Mouse (Mus musculus) adipocyte (in vitro differentiated cells): ENCODE results near the gene Zbtb16.

Source experiments
- DNase-seq: peaks from one replicate; pipeline ENCODE4 v3.0.0-alpha.2; 2016; ENCODE audit warnings: low spot score

The Zbtb16 gene

GRCm38 (mm10) chr9:48744916-48745315, 91.1 kb downstream of the Zbtb16 start:
- DNase-seq, result peak; percentile 97

- no peak for DNase-seq
These were observed 91.6 kb downstream of the Zbtb16 start for GRCm38 (mm10) chr9:48744451-48744850.

DNA sequence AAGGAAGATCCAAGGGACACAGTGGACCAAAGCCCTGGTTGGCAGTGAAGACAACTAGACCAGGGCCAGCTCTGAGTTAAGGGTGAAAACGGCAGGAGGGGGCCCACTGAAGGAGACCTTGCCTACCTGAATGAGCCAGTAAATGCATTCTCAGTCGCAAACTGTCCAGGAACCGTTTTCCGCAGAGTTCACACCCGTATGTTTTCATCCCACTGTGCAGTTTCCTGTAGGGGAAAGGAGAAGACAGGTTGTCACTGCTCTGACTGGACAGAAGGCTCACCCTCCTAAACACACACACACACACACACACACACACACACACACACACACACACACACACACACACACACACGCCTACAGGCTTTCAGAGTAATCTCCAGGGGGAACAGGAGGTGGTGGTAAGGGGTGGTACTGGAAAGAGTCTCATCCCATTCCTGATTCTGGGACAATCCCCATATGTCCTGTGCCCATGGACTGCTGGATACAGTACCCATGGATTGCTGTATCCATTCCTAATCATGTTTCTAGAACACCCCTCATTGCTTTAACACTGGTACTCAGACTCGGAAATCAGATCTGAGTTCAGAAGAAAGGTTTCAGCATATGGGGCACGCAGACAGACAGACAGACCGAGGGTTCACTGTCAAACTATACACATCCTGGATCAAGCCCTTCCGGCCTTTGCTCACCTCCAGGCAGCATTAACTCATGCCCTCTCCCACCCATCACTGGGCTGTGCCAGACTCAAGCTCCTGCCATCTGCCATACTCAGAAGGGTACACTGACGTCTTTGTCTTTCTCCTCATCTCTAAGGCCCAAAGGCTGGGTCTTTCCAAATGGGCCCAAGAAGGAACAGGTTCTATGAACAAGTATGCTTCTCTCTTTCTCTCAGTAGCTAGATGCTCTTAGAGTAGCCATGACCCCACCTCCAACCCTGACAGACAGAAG, 92.4 kb downstream of the Zbtb16 start:
- DNase-seq, result no peak

- DNase-seq, result no peak
These were observed 93.9 kb downstream of the Zbtb16 start for GRCm38 (mm10) chr9:48742150-48742549.

DNA sequence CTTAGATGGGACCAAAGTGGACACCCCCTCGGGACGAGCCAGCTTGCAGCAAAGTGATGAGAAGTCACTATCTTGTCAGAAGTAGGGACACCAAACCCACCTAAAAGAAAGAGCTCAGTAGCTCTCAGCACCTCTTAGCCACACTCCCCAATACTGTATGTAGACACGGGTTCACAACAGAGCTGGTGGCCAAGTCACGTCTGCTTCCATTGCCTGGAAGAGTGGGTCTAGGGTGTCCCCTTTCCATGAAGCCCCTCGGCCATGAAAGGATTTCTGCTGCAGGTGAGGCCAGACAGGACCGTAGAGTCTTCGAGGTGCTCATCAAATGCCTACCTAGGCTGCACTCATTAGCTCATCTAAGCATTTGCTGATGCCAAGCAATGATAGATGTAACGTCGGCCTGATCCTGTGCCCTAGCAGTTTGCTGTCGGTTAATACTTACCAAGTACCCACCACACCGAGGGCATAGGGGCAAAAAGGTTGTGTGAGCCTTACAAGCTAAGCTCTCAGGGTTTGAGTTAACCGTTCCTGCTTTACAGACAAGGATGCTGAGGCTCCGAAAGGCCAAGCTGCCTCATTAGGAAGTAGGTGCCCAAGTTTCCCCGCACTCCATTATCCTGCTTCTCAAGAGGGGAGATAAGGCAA, 94.5 kb downstream of the Zbtb16 start:
- no peak for DNase-seq

DNA sequence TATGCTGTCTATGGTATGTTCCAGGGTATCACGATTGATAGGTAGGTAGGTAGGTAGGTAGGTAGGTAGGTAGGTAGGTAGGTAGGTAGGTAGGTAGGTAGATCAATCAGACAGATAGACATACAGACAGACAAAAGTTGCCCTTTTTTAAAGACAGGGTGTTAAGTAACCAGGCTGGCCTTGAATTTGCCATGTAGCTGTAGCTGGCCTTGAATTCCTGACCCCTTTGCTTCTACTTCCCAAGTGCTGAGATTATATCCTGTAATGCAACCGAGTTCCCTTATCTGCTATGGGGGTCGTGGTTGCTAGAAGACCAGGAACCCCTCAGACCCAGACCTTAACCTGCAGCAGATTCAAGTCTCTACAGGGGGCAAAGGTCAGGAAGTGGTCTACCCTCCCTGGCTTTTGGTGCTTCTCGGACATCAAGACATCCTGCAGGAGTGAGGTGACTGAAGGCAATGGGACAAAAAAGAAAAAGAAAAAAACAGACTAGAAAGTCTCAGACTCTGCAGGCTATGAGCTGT, 95.2 kb downstream of the Zbtb16 start:
- no peak for DNase-seq

- DNase-seq, result peak; percentile 98
These were observed 95.9 kb downstream of the Zbtb16 start for GRCm38 (mm10) chr9:48740098-48740505.

DNA sequence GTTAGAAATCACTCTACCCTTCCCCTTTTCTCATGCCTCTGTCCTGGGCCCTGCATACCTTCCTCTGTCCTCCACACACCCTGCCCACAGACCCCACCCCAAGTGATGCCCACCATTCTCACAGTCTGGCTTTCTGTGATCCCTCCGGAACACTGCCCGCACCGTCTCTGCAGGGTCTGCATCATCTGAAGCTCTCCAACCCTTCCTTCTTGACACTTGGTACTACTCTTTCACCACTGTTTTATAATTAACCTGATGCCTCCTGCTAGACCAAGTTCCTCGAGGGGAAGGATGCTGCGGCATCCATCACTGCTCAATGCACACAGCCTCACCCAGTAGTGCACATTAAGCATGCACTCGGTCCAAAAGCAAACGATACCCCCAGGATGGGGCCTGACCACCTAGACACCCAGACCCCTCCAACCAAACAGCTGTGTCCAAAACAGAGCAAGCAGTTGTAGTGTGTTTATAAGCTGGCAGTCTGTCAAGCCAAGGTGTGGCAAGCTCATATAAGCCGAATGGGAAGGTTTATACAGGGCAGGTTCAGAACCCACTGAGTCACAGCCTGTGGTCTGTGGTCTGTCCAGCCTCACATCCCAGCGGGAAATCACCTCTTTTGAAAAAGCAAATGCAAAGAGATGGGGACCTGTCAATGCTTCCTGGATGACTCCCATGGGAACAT, 97.1 kb downstream of the Zbtb16 start:
- DNase-seq, result no peak

- no peak for DNase-seq
These were observed 98.1 kb downstream of the Zbtb16 start for GRCm38 (mm10) chr9:48737911-48738310.

- DNase-seq, result peak; percentile 99
These were observed 98.7 kb downstream of the Zbtb16 start for GRCm38 (mm10) chr9:48737210-48737850.

GRCm38 (mm10) chr9:48736361-48737209, 99.4 kb downstream of the Zbtb16 start:
- peak; percentile 74 for DNase-seq

- DNase-seq, result no peak
These were observed 100.3 kb downstream of the Zbtb16 start for GRCm38 (mm10) chr9:48735466-48736312.

- no peak for DNase-seq
These were observed 101.1 kb downstream of the Zbtb16 start for GRCm38 (mm10) chr9:48734725-48735465.

DNA sequence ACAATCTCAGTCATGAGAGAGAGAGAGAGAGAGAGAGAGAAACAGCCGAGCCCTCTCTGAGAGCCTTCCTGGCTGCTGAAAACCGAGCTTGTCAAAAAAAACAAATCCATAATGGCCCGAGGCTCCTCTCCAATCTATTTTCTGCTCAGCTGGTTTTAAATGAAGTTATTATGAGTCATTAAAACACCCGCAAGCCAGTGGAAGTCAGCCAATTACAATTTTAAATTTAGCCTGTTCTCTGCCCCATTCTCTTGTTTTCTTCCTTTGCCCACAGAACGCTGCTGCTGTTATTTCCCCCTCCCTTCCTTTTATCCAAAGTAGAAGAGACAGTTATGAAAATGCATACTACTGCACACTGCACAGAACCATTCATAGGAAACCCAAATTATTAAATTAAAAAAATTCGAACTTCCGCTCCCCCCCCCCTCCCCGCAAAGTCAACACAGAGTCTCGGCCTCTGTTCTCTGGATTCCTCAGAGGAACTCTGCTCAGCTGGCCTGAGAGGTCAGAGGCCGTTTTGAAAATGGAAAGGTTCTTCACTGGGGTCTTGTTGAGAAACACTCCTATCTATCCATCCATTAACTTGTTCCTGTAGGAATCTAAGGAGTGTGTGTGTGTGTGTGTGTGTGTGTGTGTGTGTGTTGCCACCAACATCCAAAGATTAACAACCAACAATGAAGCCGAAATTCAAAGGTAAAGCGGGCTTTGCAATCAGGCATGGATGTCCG, 102.0 kb downstream of the Zbtb16 start:
- peak; percentile 95 for DNase-seq

DNA sequence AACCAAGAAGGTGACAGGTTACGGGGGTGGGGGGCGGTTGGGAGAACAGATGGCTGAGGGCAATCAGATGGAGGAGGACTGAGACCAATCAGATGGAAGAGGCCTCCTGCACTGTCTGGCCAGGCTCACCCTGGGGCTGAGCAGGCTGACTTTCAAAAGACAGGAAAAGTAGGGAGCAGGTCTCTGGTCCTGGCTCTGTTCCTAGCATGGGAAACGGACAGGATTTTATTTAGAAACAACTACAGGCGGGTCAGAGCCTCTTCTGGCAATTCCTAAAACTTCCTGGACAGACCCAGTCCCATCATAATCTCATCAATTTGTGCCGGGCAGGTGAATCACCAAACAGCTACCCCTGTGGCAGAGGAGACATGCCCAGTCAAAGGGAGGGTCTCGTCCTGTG, 102.9 kb downstream of the Zbtb16 start:
- DNase-seq, result peak; percentile 78

GRCm38 (mm10) chr9:48731651-48732536, 104.1 kb downstream of the Zbtb16 start:
- no peak for DNase-seq

GRCm38 (mm10) chr9:48730446-48730979, 105.5 kb downstream of the Zbtb16 start:
- DNase-seq, result no peak
